Mouse (Mus musculus) lung, postnatal 0 days (tissue): ENCODE measurements around the gene Ubald1.
A peak's percentile ranks its signal among the peaks of the same experiment; 100 is the strongest.

Experiments
- CTCF ChIP-seq: IDR thresholded peaks from 2 replicates; pipeline ENCODE4 v1.5.1; 2016; ENCODE audit warnings: antibody characterized with exemption, mild to moderate bottlenecking
- EP300 ChIP-seq: IDR thresholded peaks from 2 replicates; pipeline ENCODE4 v1.6.1; 2016; ENCODE audit warnings: antibody characterized with exemption, mild to moderate bottlenecking, control low read depth

- TF ChIP-seq CTCF (peak; percentile 55), EP300 (no peak)
Observed at GRCm38 (mm10) chr16:4897146-4897730, 17.1 kb upstream of the Ubald1 start.
